Mouse (Mus musculus) heart, embryonic 14.5 days (tissue): ENCODE data around the gene Tpx2. TPM values are rescaled to one million over a fixed set of nuclear protein-coding genes. Genes with fewer than 3 reads are reported as not detected.
A peak's percentile ranks its signal among the peaks of the same experiment; 100 is the strongest.

ENCODE experiments used
- ATAC-seq: fragments of 200-750 bp; cut with Nextera tagmentation; 2 replicates; pipeline ENCODE4 v1.8.0; 2017; ENCODE audit warnings: low read depth, moderate TSS enrichment; ENCODE audit not compliant: insufficient number of reproducible peaks, insufficient read depth, low FRiP score
- H3K27ac ChIP-seq, 2 experiments: fragments of 200-500 bp in 1 of 2; fragments of 300-500 bp in 1 of 2; sonication (generic) in 1 of 2; replicated peaks in 1 of 2; 2 replicates each; pipeline ENCODE4 v1.5.1; 2012 to 2014; ENCODE audit warnings: low read depth in 2 of 2, low read length in 2 of 2, control low read depth in 1 of 2, mild to moderate bottlenecking in 1 of 2, mixed read lengths in 1 of 2; ENCODE audit not compliant: control insufficient read depth in 1 of 2, insufficient read depth in 1 of 2
- H3K27me3 ChIP-seq: fragments of 300-500 bp; sonication (generic); 2 replicates; pipeline ENCODE4 v1.6.1; 2014; ENCODE audit warnings: mild to moderate bottlenecking, low read length, control low read depth; ENCODE audit not compliant: control insufficient read depth, insufficient read depth
- H3K36me3 ChIP-seq: fragments of 300-500 bp; sonication (generic); 2 replicates; pipeline ENCODE4 v1.6.1; 2014; ENCODE audit warnings: mild to moderate bottlenecking, control low read depth, low read length, mixed read lengths; ENCODE audit not compliant: control insufficient read depth, insufficient read depth
- H3K4me1 ChIP-seq, 2 experiments: fragments of 200-500 bp in 1 of 2; fragments of 300-500 bp in 1 of 2; sonication (generic) in 1 of 2; 2 replicates each; pipeline ENCODE4 v1.6.1; 2012 to 2014; ENCODE audit warnings: low read length in 2 of 2, control low read depth in 1 of 2, mixed read lengths in 1 of 2; ENCODE audit not compliant: control insufficient read depth in 2 of 2, insufficient read depth in 2 of 2
- H3K4me2 ChIP-seq: fragments of 300-500 bp; sonication (generic); 2 replicates; pipeline ENCODE4 v1.6.1; 2014; ENCODE audit warnings: mild to moderate bottlenecking, low read length
- H3K4me3 ChIP-seq, 2 experiments: fragments of 200-500 bp in 1 of 2; fragments of 300-500 bp in 1 of 2; sonication (generic) in 1 of 2; 2 replicates each; pipeline ENCODE4 v1.5.1; 2012 to 2014; ENCODE audit warnings: low read length in 2 of 2, mild to moderate bottlenecking in 2 of 2, control low read depth in 1 of 2, low read depth in 1 of 2, moderate library complexity in 1 of 2; ENCODE audit not compliant: control insufficient read depth in 1 of 2, insufficient read depth in 1 of 2
- H3K9ac ChIP-seq: fragments of 300-500 bp; sonication (generic); 2 replicates; pipeline ENCODE4 v1.6.1; 2014; ENCODE audit warnings: mild to moderate bottlenecking, low read length
- H3K9me3 ChIP-seq: fragments of 300-500 bp; sonication (generic); 2 replicates; pipeline ENCODE4 v1.6.1; 2016; ENCODE audit warnings: low read length, control low read depth; ENCODE audit not compliant: control insufficient read depth
- WGBS: fragments of 180-500 bp; shearing (Covaris S2); extraction: QIAGEN DNeasy Blood & Tissue Kit; methylation state at CpG from one replicate; pipeline ENCODE4 v1.1.7; 2014; 5-methylcytosine and 5-hydroxymethylcytosine counted together
- polyA plus RNA-seq: library from polyadenylated mRNA; unstranded; fragments of >200 nt; fragmentation: Nextera tagmentation; extraction: Ambion mirVana; gene quantifications from 2 replicates; pipeline ENCODE4 v1.2.1, GENCODE M21; 2014

Gene Tpx2
- polyA plus RNA-seq, 1 experiment from 2014 or later: 60.8 TPM

DNA sequence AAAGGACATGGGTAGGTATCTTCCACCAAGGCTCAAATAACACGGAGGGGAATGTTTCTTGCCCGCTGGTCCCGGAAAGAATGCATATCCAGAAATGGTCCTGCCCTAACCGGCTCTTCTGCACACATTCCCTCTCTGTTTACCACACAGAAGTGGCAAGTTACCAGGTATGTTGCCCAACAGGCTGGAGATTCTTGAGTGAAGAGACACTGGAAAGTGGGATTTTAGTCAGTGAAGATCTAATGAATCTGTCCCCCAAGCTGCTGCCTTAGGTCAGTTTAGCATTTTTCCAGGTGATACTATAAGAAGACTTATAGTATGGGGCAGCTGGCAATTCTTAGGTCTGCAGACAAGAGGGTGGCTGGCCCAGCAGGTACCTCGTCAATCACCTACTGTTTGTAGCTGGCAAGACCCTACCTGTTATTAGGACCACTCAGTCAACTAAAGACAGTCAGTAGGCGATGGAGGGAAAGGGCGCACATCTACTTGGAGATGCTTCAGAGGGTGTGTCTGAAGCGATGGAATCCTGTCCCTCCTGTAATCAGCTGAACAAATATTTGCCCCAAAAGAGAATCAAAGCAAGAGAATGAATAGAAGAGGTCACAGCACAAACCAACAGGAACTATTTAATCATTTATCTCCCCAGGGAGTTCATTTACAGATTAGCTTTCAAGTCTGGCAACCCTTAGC lies 20.3 kb upstream of the Tpx2 start:
- Histone ChIP-seq H3K4me2 (peak overlapping the region; percentile 85), H3K36me3 (peaks cover 5% of the 10 kb centered on the region; the same call in 1 of the 2 replicates), H3K4me1 (peaks cover 16 to 39% of the 10 kb centered on the region in 2 experiments), H3K9me3 (no peaks in the 10 kb centered on the region), H3K4me3 (peak overlapping the region in 1 of 2 experiments; percentile 82; a peak in 2 of 4 replicates), H3K27ac (peak overlapping the region in 1 of 2 experiments; percentile 98; a peak in 1 of 4 replicates), H3K9ac (peak overlapping the region; percentile 96), H3K27me3 (no peaks in the 10 kb centered on the region)
- ATAC-seq: no peak
- 68% methylated on average over 8 of the region's 8 CpGs for WGBS

DNA sequence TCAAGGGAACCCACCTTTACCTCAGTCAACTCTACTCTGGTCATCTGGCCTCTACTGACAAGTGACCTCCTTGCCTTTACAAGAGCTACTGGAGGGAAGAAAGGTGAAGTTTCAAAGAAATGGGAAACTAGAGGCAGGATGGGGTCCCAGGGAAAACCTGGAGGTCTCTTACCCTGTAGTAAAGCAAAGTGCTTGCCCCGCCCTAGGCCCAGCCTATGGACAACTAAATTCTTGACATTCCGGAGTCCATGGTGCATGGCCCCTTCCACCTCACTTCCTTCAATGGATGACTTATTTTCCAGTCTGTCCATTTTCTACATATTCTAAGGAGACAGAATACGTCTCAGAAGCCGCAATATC lies 19.8 kb upstream of the Tpx2 start:
- H3K27me3 ChIP-seq: no peaks in the 10 kb centered on the region
- WGBS: 46% methylated on average over 4 of the region's 4 CpGs
- peaks cover 5% of the 10 kb centered on the region; the same call in 1 of the 2 replicates for H3K36me3 ChIP-seq
- H3K4me2 ChIP-seq: peak overlapping the region; percentile 85
- ATAC-seq: no peak
- peaks cover 16 to 39% of the 10 kb centered on the region in 2 experiments for H3K4me1 ChIP-seq
- peak overlapping the region; percentile 73 to 82; a peak in 3 of 4 replicates for H3K4me3 ChIP-seq
- H3K27ac ChIP-seq: peak overlapping the region; percentile 63 to 98
- peak overlapping the region; percentile 96 for H3K9ac ChIP-seq
- no peaks in the 10 kb centered on the region for H3K9me3 ChIP-seq

DNA sequence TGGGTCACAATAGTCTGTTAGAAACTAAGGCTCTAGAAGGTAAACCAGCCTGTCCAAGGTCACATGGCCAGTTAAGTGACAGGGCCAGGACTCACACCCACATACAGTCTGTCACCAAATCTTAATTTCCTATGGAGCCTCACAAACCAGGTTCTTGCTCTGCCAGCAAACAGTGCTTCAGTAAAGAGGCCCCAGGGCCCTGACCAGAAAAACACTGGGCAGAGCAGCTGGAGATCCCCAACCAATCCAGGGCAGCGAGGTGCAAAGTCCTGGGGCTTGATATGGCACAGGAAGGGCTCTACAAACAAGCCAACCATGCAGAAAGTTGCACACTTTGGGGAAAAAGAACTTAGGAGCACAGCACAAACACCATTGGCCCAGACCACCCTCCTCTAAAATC lies 19.2 kb upstream of the Tpx2 start:
- H3K4me3 ChIP-seq: peak overlapping the region; percentile 73 to 82
- H3K36me3 ChIP-seq: peaks cover 5% of the 10 kb centered on the region; the same call in 1 of the 2 replicates
- 19% methylated on average over 1 of the region's 1 CpGs for WGBS
- peak overlapping the region; percentile 63 to 98 for H3K27ac ChIP-seq
- no peak for ATAC-seq
- no peaks in the 10 kb centered on the region for H3K27me3 ChIP-seq
- H3K4me1 ChIP-seq: peaks cover 16 to 39% of the 10 kb centered on the region in 2 experiments
- peak overlapping the region; percentile 96 for H3K9ac ChIP-seq
- peak overlapping the region; percentile 85 for H3K4me2 ChIP-seq
- no peaks in the 10 kb centered on the region for H3K9me3 ChIP-seq

DNA sequence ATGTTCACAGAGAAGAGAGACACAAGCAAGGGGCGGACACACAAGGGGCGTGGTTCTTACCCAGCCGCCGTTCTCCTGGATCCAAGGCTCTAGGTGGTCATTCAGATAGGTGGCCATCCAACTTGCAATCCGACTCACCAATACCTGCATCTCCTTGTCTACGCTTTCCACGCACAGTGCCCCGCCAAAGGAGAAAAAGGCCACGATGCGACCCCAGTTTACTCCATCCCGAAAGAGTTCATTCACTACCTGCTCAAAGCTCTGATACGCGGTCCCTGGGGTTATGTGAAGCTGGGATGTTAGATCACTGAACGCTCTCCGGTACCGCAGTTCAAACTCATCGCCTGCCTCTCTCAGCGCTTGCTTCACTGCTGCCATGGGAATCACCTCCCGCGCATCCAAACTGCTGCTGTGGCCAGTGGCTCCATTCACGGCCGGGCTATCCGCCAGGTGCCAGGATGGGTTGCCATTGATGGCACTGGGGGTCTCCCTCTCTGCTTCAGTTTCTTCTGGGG lies 18.3 kb upstream of the Tpx2 start:
- peaks cover 16 to 39% of the 10 kb centered on the region in 2 experiments for H3K4me1 ChIP-seq
- peak overlapping the region; percentile 85 for H3K4me2 ChIP-seq
- no peaks in the 10 kb centered on the region for H3K9me3 ChIP-seq
- H3K27me3 ChIP-seq: no peaks in the 10 kb centered on the region
- peak overlapping the region in 1 of 2 experiments; percentile 98; a peak in 1 of 4 replicates for H3K27ac ChIP-seq
- H3K9ac ChIP-seq: peak overlapping the region; percentile 96
- no peak for ATAC-seq
- peaks cover 5% of the 10 kb centered on the region; the same call in 1 of the 2 replicates for H3K36me3 ChIP-seq
- 64% methylated on average over 23 of the region's 23 CpGs for WGBS
- peak overlapping the region; percentile 73 to 82 for H3K4me3 ChIP-seq

- Histone ChIP-seq H3K4me1 (peaks cover 14 to 35% of the 10 kb centered on the region in 2 experiments), H3K4me2 (peak overlapping the region; percentile 85), H3K4me3 (peak overlapping the region; percentile 73 to 82), H3K36me3 (peaks cover 5% of the 10 kb centered on the region; the same call in 1 of the 2 replicates), H3K27me3 (no peaks in the 10 kb centered on the region), H3K9me3 (no peaks in the 10 kb centered on the region), H3K27ac (peak overlapping the region; percentile 90 to 98), H3K9ac (peak overlapping the region; percentile 96)
- ATAC-seq: peak; percentile 83
- WGBS: 1% methylated on average over 31 of the region's 31 CpGs
Measured at GRCm38 (mm10) chr2:152830021-152830921, 17.5 kb upstream of the Tpx2 start.

GRCm38 (mm10) chr2:152831019-152831878 lies 16.5 kb upstream of the Tpx2 start, which contains the start of gene Bcl2l1:
Gene Bcl2l1 (minus strand): TSS chr2:152831728.
- H3K36me3 ChIP-seq: peaks cover 5% of the 10 kb centered on the region; the same call in 1 of the 2 replicates

More at GRCm38 (mm10) chr2:152831019-152831878, 16.5 kb upstream of the Tpx2 start, which contains the start of gene Bcl2l1:
- Histone ChIP-seq H3K4me1 (peaks cover 12 to 35% of the 10 kb centered on the region in 2 experiments), H3K9ac (peak within 1 kb of the TSS; percentile 96), H3K4me2 (peak within 1 kb of the TSS; percentile 85), H3K27ac (peak within 1 kb of the TSS; percentile 90 to 98), H3K27me3 (no peaks in the 10 kb centered on the region), H3K4me3 (peak within 1 kb of the TSS; percentile 73 to 82), H3K9me3 (no peaks in the 10 kb centered on the region)
- peak; percentile 96 for ATAC-seq
- WGBS: 1% methylated on average over 62 of the region's 74 CpGs
